Mouse (Mus musculus): ENCODE measurements around the gene Vamp5.

Vamp5 gene

DNA sequence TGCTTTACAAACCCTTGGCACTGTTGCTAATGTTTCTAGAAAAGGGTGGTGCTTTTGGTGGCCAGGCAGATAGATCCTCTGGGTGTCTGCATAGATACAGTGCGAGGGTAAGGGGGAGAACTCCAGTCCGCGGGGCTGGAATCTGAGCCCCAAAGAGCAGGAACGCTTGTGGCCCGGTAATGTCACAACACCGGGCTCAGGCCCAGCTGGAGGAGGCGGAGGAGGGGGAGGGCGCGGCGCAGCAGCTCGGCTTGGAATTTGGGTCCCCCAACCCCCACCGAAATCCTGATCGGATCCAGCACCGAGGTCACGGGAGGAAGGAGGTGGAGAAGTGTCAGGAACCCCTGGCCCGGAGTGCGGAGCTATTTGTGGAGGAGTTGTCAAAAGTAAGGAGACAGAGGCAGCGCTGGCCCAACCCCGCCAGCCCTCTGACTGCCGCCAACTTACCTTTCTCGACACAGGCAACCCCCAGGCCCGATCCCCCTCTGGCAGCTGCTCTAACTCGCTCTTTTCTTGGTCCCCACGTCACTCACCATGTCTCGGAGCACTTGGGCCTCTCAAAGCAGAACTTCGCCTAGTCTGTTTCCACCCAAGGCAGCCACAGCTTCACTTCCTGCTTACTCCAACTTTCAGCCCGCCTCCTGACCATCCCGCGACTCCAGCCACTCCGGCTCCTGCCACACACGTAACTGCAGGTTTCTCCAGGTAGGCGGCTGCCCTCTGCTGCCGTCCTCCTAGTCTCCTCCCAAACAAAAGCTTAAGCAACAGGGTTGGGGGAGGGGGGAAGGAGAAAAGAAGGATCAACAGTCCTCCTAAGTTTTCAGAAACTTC, 9.9 kb upstream of the Vamp5 start, which contains the start of gene Vamp8:
Gene Vamp8, minus strand, starts transcription at position 763 of the 831 bp plus-strand sequence.
- in situ Hi-C loops (cut with MboI; ENCODE audit: low sequenced_read_pairs) = no loop called here

DNA sequence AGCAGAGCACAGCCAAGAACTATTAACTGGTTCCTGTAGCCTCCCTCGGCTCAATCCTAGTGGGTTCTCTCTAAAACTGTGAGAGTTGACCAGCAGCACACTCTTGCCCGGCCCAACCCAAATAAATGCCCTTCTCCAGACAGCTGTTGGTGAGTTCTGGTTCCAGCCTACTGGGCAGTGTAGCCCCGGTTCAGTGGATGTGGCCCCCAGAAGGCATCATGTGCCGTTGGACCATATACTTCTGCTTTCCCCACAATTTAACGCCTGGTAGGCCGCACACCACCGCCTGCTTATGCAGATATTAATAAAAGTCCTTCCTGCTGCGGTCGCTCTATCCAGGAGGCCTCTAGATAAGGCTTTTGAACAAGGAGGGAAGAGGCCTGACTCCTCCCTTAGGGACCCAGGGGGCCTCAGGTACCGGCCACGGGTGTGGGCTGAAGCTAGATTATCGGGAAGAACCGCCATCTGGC, 9.2 kb upstream of the Vamp5 start:
- in situ Hi-C loops (cut with MboI; ENCODE audit: low sequenced_read_pairs) = no loop called here

DNA sequence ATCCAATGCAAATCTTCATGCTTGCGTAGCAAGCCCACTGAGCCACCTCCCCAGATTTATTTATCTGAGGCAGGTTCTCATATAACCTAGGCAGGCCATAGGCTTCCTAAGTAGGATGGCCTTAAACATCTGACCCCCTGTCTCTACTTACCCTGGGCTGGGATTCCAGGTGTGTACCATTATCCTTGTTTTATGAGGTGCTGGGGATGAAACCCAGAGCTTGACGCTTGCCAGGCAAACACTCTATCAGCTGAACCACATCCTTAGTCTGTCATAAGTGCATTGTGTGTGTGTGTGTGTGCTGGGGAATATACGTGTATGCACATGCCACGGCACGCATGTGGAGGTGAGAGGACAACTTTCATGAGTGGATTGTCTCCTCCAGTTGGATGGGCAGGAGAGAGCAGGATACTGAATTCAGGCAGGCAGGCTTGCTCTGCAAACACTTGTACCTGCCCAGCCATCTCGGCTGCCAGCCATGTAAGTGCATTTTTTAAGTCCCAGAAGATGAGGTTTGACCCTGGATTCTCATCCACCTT, 8.6 kb upstream of the Vamp5 start:
- in situ Hi-C loops (cut with MboI; ENCODE audit: low sequenced_read_pairs) = no loop called here

DNA sequence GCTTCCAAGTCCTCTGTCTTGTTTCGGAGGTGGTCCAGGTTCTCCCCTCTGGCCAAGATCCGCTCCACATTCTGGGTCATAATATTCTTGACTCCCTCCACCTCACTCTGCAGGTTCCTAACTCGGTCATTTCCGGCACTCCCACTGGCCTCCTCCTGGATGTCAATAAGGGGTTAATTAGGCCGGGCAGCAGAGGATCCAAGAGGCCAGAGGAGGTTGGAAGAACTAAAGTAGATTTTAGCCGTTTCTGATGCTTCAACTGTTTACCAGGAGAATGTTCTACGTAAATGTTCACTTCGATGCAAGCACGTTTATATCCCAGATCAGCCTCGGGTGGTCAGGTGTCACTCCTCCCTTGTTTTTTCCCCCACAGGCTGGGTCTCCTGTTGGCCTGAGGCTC, 8.0 kb upstream of the Vamp5 start:
- in situ Hi-C loops (cut with MboI; ENCODE audit: low sequenced_read_pairs) = no loop called here

DNA sequence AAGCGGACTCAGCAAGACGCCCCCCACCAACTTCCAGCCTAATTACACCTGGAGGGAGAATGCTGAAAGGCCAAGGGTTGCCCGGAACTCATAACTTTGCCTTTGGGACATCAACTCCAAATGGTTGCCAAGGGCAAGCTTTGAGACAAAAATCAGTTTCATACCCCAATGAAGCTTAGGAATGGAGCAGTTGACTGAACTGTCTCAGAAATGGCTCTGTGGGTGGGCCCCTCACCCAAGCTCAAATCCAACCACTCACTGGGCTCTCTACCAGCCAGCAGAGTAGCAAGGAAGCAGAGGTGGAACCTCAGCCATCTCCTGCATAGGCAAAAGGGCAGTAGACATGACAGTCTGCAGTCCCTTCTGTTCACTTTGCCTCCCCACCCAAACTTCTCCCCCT, 7.5 kb upstream of the Vamp5 start:
- in situ Hi-C loops (cut with MboI; ENCODE audit: low sequenced_read_pairs) = no loop called here

DNA sequence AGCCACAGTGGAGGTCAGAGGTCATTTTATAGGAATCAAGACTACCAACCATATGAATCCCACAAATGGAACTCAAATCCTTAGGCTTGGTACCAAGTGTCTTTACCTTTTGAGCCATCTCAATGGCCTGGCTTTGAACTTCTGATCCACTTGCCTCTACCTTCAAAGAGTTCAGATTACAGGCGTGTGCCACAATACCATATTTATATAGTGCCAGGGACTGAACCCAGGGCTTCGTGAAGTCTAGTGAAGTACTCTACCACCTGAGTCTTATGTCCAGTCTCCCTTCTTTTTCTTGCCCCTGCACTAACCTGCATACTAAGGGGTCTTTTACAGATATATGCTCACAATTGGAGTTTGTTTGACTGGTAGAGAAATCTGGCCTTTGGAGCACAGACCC, 6.3 kb upstream of the Vamp5 start:
- in situ Hi-C loops (cut with MboI; ENCODE audit: low sequenced_read_pairs) = no loop called here

DNA sequence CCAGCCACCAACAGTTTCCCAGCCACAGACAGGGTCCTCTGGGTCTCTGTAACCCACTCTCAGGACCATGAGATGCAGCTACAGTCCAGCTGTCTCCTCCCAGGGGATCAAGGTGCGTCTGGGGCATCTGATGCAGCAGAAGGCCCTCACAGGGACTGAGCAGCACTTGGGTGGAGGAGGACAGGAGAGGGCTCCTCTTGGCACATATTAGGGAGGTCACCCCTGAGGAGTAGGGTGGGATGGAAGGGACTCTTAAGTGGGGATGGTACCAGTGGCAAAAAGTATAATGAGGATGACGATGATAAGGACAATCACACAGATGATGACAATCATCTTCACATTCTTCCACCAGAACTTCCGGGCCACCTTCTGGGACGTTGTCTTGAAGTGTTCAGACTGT, 5.0 kb upstream of the Vamp5 start:
- in situ Hi-C loops (cut with MboI; ENCODE audit: low sequenced_read_pairs) = no loop called here

DNA sequence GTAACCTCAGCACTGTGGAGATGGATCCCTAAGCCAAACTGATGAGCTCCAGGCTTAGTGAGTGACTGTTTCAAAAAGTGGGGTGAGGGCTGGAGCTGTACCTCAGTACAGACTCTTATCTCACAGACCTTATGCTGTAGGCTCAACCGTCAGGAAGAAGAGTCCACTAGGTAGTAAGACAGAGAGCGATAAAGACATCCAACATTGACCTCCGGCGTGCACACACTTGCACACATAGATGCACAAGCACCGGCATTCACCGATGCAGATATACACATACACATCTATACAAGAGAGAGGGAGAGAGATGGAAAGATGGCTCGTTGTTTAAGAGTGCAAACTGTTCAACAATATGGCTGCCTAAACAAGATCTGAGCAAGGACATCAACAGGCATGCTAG, 3.7 kb upstream of the Vamp5 start:
- in situ Hi-C loops (cut with MboI; ENCODE audit: low sequenced_read_pairs) = no loop called here

DNA sequence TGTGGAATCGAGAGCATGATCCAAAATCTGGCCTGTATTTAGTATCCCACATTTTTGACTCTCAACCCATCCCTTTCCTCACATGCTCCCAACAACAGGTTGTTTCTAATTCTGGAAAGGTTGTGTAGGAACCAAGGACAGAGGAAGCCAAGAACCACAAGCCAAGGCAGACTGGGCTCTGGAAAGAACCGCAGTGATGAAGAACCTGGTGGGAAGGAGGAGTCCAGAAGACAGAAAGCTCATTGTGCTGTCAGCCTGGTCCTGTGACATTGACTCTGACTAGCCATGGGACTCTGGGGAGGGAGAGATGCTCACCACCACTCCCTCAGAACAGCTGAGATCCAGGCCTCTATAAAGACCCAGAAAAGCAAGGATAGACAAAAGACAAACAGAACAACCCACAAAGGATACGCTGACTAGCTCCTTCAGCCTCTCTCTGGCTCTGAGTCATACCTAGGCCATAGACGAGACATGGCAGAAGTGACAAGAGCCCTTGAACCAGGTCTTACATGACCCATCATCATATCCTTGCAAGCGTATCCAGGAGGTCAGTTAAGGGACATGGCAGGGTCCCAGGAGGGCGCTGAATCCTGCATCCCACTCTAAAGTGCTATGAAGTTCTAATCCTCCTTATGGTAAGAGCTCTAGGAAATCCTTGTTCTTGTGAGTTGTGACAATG, 3.0 kb upstream of the Vamp5 start:
- in situ Hi-C loops (cut with MboI; ENCODE audit: low sequenced_read_pairs) = no loop called here

DNA sequence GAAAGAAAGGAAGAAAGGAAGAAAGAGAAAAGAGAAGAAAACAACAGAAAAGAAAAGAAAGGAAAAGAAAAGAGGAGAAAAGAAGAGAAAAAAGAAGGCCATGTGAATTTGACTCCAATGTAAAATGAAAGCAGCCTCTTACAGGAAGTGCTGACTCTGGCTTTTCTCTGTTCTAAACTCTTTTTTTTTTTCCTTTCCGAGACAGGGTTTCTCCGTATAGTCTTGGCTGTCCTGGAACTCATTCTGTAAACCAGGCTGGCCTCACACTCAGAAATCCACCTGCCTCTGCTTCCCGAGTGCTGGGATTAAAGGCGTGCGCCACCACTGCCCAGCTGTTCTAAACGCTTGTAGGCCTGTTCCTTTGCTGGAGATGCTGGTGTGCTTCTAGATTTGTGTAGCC, 2.2 kb upstream of the Vamp5 start:
- in situ Hi-C loops (cut with MboI; ENCODE audit: low sequenced_read_pairs) = no loop called here

DNA sequence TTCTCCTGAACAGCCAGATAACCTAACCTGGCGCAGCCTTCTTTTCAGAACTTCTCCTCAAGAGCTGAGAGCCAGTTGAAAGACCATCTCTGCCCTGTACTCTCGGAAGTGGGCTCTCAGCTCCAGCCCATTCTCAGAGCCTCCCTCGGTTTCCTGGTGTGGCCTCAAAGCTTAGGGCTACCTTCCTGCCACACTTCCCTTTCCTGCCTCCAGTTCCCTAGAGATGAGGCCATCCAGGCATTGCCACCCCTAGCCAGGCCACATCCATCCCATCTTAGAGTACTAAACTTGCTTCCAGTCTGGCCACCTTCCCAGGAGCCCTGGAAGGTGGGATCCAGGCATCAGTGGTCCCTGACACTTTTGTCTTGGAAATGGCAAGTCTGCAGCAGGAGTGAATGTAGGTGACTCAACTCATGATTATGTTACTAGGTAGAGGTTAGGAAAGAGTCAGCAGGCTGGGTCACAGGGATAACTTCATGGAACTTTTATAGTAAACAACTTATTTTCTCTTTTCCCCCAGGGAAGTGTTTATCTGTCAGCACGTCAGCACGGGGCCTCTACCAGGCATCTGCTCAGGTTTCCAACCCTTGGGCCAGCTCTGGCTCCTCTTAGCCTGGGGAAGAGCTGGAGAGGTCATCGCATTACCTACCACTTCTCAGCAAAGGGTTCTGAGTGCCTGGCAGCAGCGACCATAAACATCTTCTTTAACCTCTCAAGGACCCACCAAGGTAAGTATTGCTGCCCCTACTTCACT, 714 bp downstream of the Vamp5 start:
- in situ Hi-C loops (cut with MboI; ENCODE audit: low sequenced_read_pairs) = no loop called here

DNA sequence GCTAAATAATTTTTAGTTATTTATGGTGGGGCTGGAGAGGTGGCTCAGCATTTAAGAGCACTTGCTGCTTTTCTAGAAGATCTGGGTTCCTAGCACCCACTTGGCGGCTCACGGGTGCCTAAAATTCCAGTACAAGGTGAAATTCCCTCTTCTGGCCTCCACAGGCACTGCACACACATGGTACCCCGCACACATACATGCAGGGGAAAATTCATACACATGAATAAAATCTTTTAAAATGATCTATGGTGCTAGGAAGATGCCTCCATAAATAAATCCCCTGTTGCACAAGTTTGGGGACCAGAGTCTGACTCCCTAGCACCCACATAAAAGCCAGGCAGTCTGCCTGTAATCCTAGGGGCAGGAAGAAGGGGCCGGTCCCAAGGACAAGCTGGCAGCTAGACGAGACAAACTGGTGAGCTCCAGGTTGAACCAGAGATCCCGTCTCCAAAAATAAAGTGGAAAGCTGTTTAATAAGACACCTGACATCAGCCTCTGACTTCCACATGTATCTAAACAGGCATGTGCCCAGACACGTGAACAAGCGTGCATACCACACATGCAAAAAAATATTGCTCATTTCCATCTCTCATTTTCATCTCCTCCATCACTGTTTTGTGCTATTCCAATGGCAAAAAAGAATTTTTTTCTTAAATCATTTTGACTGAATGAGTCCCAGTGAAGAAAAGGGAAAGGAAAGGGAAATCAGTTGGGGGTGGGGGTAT, 1.6 kb downstream of the Vamp5 start:
- in situ Hi-C loops (cut with MboI; ENCODE audit: low sequenced_read_pairs) = no loop called here

DNA sequence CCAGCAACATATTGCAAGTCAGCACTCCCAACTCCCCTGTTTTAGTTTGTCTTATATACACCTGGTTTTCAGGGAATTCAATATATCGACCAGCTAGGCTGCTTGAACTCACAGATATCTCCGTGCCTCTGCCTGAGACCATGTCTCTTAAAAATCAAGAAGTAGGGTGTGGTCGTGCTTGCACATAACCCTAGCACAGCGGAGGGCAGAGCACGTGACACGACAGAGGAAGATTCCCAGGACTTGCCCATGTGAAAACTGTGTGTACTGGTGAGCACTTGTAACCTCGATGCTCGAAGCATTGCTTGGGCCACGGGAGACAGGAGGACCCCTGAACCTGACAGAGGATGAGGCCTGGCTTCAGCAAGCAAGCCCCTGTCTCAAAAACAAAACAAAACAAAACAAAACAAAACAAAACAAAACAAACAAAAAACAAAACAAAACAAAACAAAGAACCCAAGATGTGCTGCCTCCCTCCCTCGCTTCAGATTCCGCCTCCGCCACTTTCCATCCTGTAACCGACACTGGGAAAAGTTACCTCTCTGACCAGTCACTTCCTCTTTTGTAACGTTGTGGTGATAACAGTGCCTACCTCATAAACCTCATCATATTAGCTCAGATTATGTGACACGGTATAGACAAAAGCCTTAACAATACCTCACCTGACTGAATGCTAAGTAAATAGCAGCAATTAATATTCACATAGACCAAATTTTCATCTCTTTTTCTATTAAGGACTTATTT, 5.3 kb downstream of the Vamp5 start:
- in situ Hi-C loops (cut with MboI; ENCODE audit: low sequenced_read_pairs) = no loop called here

DNA sequence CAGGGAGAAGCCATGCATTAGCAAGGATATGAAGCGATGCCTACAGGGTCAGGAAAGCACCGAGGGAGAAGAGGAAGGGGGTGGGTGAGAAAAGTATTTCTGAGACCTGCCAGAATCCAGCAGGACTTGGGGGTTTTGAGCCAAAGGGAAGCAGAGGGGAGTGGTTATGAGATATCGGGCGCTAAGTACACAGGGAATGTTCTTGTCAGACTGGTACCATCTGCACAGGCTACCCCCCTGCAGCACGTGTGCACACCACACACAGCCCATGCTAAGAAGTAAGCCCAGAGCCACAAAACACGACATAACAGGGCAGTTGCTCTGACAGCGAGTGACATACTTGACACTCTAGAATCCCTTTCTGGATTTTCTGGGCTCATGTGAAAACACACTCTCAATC, 6.1 kb downstream of the Vamp5 start:
- in situ Hi-C loops (cut with MboI; ENCODE audit: low sequenced_read_pairs) = no loop called here

DNA sequence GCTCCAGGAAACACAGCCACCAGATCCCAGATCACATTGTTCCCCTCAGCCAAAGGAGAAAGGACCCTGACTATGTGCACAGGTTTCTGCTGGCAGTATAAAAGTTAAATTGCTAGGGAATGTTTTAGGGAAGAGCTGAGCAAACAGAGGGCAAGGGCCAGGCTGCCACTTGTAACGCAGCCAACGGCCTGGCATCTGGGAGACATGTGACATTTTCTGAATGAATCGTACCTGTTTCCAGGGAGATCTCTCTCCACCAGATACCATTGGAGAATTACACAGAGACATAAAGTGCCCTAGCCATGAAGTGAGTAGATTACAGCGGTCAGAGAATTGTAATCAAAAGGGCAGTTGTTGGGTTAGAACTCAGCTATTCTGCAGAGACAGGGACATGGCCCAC, 7.1 kb downstream of the Vamp5 start:
- in situ Hi-C loops (cut with MboI; ENCODE audit: low sequenced_read_pairs) = no loop called here

DNA sequence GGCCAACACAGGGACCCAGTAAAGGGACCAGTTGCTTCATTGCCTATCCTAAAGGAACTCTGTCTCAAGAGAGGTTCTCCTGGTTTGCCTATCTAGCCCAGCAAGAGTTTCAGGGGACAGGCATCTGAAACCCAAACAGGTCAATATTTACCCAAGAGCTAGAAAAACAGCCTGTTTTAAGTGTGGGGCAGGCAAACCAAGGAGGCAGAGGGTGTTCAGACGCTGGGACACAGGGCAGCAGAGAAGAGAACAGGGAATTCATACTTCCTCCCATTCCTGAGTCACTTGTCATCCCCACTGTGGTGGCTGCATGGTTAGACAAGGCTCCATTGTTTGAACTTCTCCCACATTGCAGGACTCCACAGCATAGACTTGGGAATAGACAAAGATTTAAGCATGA, 8.7 kb downstream of the Vamp5 start:
- in situ Hi-C loops (cut with MboI; ENCODE audit: low sequenced_read_pairs) = no loop called here

DNA sequence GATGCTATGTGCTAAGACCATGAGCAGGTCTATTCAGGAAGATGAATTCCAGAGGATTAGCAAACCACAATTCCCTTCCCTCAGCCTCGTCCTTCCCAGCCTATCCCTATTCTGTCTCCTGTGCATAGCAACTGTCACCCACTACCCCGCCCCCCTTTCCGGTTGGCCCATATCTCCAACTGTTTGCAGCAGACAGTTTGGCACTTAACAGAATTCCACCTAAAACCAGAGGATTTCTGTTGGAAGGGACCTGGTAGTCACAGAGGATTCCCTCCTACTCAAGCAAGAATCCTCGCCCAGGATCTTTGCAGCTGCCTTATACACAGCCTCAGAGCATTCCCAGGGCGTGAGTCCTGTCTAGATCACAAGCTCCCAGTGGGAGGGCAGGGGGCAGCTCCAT, 9.1 kb downstream of the Vamp5 start:
- in situ Hi-C loops (cut with MboI; ENCODE audit: low sequenced_read_pairs) = no loop called here

DNA sequence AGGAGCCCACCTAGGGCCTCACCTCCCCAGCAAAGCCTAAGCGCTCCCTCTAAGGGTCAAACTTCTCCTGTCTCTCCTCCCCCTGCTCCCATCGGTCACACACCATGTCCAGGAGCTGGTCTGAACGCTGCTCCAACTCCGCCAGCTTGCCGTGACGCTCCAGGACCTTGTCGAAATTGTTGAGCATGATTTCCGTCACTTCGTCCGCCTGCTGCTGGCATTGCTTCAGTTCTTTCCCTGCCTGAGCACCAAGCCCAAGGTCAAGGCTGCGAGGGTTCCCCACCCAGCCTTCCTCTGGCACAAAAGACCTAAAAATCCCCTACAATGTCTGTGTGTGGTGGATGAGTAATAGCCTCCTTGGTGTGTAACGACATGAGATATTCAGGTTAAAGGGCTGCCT, 10.2 kb downstream of the Vamp5 start:
- in situ Hi-C loops (cut with MboI; ENCODE audit: low sequenced_read_pairs) = no loop called here

DNA sequence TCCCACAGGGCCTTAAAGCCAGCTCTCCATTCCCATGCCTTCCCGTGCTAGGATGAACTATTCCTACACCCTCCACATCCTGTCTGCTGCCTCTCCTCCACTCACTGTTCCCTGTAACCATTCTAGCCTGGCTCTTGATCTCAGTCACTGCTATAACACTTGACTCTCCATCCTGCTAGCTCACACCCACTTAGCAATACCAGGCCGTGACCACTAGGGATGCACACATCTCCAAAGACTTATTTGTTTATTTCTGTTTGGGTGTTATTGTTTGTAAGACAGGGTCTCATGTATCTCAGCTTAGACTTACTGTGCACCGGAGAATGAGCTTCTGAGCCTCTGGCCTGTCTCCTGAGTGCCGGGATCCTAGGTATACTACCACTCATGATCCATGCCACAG, 10.7 kb downstream of the Vamp5 start:
- in situ Hi-C loops (cut with MboI; ENCODE audit: low sequenced_read_pairs) = no loop called here

DNA sequence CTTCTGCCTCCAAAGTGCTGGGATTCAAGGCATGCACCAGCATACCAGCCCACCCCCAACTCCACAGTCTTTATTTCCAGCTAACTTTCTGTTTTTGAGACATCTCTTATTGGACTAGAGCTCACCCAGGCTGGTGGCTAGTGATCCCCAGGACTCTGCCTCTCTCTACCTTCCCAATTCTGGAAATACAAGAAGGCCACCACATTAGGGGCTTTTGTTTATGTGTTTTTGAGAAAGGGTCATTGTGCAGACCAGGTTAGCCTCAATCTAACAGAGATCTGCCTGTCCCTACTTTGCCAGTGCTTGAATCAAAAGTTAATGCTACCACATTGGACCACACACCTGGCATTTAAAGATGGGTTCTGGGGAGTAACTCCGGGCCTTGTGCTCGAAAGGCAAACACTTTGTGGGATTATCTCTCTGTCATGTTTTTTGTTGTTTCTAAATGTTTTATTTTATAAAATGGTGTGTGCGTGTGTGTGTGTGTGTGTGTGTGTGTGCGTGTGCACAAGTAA, 12.8 kb downstream of the Vamp5 start:
- in situ Hi-C loops (cut with MboI; ENCODE audit: low sequenced_read_pairs) = no loop called here

All from CH12F3 (cell line).